Mouse (Mus musculus) T-helper 17 cell (primary cell): Measurements from ENCODE around the gene Golt1a.

ENCODE experiments used
- in situ Hi-C, 2 experiments: fragments of 300-600 bp; cut with MboI, MseI; formaldehyde crosslinking; loops; 1 replicate in 1 of 2; 2 replicates in 1 of 2; pipeline ENCODE4 v1.15.1; 2025; ENCODE audit warnings: high pct_unique_total_duplicates in 2 of 2

Gene Golt1a

GRCm38 (mm10) chr1:133346531-133346930 lies 36.9 kb downstream of the Golt1a start:
- in situ Hi-C loops = no loop called here

DNA sequence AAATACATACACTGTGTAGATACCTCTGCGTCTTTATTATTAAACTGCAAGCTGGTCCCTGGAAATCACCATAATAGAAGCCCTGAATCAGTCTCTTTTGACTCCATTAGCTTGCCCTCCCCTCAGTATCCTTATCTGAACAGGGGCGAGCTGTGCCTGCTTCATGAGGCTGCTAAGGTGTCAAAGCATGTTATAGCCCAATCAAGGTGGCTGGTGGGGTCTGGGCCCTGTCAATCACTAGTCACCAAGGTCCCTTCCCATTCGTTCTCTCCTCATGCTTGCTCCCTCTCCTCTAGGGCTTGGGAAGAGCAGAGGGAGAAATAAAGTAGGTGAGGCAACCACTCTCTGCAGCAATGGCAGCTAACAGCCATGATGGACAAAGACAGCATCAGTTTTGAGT lies 37.6 kb downstream of the Golt1a start:
- in situ Hi-C loops = no loop called here

DNA sequence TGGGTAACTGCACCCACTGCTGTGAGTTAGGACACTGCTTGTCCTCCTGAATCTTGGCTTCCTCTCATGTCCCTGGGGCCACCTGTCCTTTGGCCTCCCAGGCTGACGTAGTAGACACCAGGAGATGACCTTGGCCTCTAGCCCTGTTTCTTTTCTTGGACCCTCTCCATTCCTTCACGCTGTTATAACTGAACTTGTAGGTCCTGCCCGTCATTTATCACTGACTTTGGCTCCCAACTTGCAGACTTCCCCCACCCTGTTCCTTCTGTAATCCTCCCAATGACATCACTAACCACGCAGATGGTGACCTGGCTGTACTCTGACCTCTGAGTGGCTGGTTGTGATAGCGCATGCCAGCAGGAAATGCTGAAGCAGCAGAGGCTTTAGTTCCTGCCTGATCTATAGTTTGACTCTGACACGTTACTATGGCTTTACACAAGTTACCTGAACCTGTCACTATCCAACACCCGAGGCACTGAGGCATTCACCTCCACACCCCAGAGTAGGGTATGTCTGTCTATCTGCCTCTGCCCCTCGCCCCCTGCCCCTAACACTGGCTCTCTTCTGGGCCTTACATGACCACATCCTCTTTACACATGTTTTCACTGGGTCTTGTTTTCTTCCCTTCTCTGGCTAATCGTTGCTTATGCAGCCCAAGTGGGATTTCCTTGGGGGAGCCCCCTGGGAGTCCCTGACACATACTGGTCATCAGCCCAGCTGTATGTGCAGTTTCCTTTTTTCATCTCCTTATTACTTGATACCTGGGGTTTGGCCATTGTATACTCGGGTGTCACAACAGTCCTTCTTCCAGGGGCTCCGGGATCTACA lies 38.3 kb downstream of the Golt1a start:
- in situ Hi-C loops = no loop called here

GRCm38 (mm10) chr1:133350210-133350609 lies 40.6 kb downstream of the Golt1a start, which contains the start of gene Ren1:
TSS of gene Ren1 (plus strand) at chr1:133350510.
- in situ Hi-C loops = loop anchor here in 1 of 2 experiments (10.0 kb wide), 1 partner anchor 175 kb away; no protein-coding TSS in a partner anchor

DNA sequence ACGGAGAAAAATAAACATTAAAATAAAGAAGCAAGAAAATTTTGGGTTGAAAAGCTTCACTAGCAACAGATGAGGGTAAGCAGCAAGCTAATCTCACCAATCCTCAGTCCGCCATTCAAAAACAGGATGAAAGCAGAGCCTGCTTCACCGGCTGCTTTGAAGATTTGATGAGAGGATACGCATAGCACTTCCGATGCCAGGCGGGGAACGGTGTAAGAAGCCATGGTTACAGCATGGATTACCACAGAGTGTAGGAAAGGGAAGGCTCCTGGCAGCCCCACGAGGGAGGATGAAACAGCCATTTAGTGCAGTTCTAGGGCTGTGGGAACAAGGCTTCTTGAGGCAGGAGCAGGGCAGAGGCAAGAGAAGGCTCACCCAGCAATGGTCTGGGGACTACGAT lies 42.2 kb downstream of the Golt1a start:
- in situ Hi-C loops = loop anchor here in 1 of 2 experiments (10.0 kb wide), 1 partner anchor 177 kb away; no protein-coding TSS in a partner anchor

GRCm38 (mm10) chr1:133353371-133353809 lies 43.8 kb downstream of the Golt1a start:
- in situ Hi-C loops = loop anchor here in 1 of 2 experiments (10.0 kb wide), 1 partner anchor 179 kb away; no protein-coding TSS in a partner anchor

DNA sequence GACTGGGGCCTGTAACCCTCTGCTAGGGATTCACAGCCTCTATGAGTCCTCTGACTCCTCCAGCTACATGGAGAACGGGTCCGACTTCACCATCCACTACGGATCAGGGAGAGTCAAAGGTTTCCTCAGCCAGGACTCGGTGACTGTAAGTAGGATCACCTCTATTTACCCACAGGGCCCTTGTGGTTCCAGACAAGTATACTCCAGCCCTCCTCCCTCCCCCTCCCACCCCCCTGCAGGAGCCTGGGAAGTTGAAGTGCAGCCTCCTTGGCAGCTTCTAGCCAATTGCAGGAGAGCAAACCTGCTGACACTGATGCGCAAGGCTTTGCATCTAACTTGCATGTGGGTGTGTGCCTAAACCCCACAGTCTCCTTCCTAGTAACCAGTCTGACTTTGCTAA lies 45.9 kb downstream of the Golt1a start:
- in situ Hi-C loops = loop anchor here in 1 of 2 experiments (10.0 kb wide), 1 partner anchor 181 kb away; no protein-coding TSS in a partner anchor

DNA sequence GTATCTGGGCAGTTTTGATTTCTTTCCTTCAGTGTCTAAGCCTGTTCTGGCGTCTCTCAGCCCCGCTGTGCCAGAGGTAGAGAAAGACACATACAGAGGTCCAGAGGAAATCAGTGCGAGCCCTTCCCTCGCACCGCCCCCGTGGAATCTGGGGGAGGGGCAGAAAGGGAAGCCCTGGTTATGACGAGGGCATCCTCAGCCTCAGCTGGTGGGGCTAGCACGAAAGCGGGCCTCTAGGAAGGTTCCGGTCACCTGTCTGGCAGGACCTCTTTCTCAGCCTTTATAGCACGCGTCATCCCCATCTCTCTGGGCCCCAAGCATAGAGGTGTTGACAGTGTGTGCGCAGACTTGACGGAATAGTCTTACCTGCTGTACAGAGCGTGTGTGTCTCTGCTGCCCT lies 46.3 kb downstream of the Golt1a start:
- in situ Hi-C loops = loop anchor here in 1 of 2 experiments (10.0 kb wide), 1 partner anchor 181 kb away; no protein-coding TSS in a partner anchor

GRCm38 (mm10) chr1:133356330-133356729 lies 46.7 kb downstream of the Golt1a start:
- in situ Hi-C loops = loop anchor here in 1 of 2 experiments (10.0 kb wide), 1 partner anchor 182 kb away; no protein-coding TSS in a partner anchor

DNA sequence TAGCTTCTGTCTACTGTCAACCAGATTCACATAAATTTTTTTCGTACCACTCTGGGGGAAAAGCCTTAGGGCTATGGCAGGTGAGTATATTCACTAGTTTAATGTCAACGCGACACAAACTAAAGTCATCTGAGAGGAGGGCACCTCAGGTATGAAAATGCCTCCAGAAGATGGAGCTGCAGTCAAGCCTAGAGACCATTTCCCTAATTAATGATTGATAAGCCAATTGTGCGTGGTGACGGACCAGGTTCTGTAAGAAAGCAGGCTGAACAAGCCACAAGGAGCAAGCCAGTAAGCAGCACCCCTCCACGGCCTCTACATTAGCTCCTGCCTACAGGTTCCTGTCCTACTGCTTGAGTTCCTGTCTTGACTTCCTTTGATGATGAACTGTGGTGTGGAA lies 51.4 kb downstream of the Golt1a start:
- in situ Hi-C loops = no loop called here

GRCm38 (mm10) chr1:133362103-133362502 lies 52.5 kb downstream of the Golt1a start:
- in situ Hi-C loops = no loop called here

- in situ Hi-C loops = no loop called here
Measured at GRCm38 (mm10) chr1:133363276-133364021, 53.8 kb downstream of the Golt1a start, which contains the start of gene Etnk2. TSS of gene Etnk2 (plus strand) at chr1:133363572.

GRCm38 (mm10) chr1:133364022-133364630 lies 54.5 kb downstream of the Golt1a start:
- in situ Hi-C loops = no loop called here

- in situ Hi-C loops = no loop called here
Measured at GRCm38 (mm10) chr1:133364890-133365289, 55.3 kb downstream of the Golt1a start.

DNA sequence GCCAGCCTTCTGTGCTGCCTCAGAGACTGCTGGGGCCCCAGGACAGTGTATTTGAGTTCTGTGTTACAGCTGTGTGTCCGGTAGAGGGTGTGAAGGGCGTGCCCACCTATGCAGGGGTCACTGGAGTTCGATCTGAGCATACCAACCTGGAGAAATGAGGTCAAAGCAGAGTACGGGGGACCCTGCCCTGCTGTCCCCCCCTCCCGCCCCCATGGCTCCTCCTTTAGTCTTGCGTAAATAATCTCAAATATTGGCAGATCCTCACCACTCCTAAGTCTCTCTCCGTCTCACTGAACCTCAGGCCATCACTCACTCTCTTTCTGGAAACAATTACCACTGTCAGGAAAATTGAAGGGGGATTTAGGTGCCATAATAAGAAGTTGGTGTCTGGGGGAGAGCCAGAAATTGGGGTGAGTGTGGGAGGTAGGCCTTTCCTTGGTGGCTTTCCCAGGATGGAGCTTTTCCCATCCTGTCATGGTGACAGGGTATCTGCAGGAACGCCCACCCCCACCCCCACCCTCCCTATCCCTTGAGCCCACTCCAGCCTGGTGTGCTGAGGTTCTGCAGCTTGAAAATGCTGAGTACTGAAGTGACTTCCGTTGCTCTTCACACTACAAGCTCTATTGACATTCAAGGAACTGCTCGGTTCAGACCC lies 57.5 kb downstream of the Golt1a start:
- in situ Hi-C loops = no loop called here

DNA sequence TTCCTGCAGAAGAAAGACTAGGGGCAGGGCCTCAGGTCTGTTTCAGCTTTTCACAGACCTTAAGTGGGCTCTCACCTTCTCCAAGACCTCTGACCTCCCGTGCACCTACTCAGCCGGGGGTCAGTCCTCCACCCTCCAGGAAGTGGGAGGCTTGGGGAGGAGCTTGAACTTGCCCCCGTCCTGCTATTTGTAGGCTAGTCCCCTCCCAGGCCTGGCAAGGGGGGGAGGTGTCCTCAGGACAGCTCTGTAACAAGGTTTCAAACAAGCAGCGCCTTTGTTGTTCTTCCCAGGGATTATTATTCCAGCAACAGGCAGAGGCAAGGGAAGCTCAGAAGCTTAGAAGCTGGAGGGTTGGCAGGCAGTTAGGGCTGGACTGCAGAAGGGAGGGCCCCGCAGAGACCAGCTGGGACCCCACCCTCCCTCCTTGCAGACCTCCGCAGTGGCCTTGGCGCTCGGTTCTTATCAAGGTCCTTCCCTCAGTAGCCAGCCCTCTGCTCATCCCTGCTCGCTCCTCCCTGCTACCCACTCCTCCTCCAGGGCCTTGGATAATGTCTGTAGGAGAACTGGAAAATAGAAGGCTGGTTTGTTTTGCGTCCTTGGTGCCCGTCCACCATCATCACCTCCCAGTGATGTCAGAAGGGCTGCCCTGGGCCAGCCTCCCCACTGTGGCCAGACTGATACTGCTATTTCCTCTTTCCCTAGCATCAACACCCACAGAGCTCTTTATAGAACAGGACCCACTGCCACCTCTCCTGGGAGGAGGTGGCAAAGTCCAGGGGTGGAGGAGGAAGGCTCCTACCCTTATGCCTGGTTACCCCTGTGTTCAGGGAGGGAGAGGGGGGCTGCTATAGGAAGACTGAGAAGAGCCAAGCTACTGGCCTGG lies 58.2 kb downstream of the Golt1a start:
- in situ Hi-C loops = no loop called here

DNA sequence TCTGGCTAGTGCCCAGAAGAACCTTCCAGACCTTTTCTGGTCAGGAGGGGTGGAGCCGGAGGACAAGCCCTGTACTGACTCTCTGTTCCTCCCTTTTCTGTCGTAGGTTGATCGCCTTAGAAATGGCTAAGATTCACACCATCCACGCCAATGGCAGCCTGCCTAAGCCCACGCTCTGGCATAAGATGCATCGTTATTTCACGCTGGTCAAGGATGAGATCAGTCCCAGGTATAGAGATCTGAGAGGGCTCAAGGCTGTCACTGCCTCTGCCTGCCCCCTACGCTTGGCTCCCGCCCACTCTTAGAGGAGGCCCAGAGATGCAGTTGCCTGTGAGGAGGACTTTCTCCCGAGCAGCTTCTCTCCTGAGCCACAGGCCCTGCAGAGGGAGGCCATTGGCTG lies 59.0 kb downstream of the Golt1a start:
- in situ Hi-C loops = no loop called here

GRCm38 (mm10) chr1:133370352-133370751 lies 60.8 kb downstream of the Golt1a start:
- in situ Hi-C loops = no loop called here

GRCm38 (mm10) chr1:133371431-133371830 lies 61.8 kb downstream of the Golt1a start:
- in situ Hi-C loops = no loop called here

GRCm38 (mm10) chr1:133372113-133372512 lies 62.5 kb downstream of the Golt1a start:
- in situ Hi-C loops = no loop called here
